Mouse (Mus musculus) cerebellum, adult 2 months (tissue): ENCODE measurements around the gene Chchd3.

Experiments used
- CTCF ChIP-seq: fragments of 200-500 bp; IDR thresholded peaks from 2 replicates; pipeline ENCODE4 v1.5.1; 2011; ENCODE audit warnings: low read depth, mild to moderate bottlenecking, control low read depth, low read length, moderate library complexity, borderline replicate concordance; ENCODE audit not compliant: insufficient read depth
- POLR2A ChIP-seq: fragments of 200-500 bp; IDR thresholded peaks from 2 replicates; pipeline ENCODE4 v1.6.1; 2011; ENCODE audit warnings: low read length, control low read depth, borderline replicate concordance; ENCODE audit not compliant: insufficient read depth

GRCm38 (mm10) chr6:33031631-33032030, 28.4 kb downstream of the Chchd3 start:
- TF ChIP-seq CTCF (no peak), POLR2A (no peak)
